Mouse (Mus musculus) liver, embryonic 15.5 days (tissue): ENCODE data around the gene Gm15128. TPM values are rescaled to one million over a fixed set of nuclear protein-coding genes. Genes with fewer than 3 reads are reported as not detected.
"Not testable (repeated sequence)": the region's sequence is repeated elsewhere in the genome, so short reads cannot be mapped to it uniquely, and the experiment has no call there.

Experiments
- ATAC-seq: fragments of 200-750 bp; cut with Nextera tagmentation; 2 replicates; pipeline ENCODE4 v1.8.0; 2017; ENCODE audit warnings: moderate number of reproducible peaks, mild to moderate bottlenecking, moderate library complexity; ENCODE audit not compliant: insufficient read depth
- H3K27ac ChIP-seq: fragments of 300-500 bp; sonication (generic); replicated peaks from 2 replicates; pipeline ENCODE4 v1.5.1; 2015; ENCODE audit warnings: mild to moderate bottlenecking, inconsistent platforms
- H3K27me3 ChIP-seq: fragments of 300-500 bp; sonication (generic); 2 replicates; pipeline ENCODE4 v1.6.1; 2015; ENCODE audit warnings: mild to moderate bottlenecking, inconsistent platforms
- H3K36me3 ChIP-seq: fragments of 300-500 bp; sonication (generic); replicated peaks from 2 replicates; pipeline ENCODE4 v1.6.1; 2015; ENCODE audit warnings: moderate library complexity, mild to moderate bottlenecking, inconsistent platforms
- H3K4me1 ChIP-seq: fragments of 300-500 bp; sonication (generic); replicated peaks from 2 replicates; pipeline ENCODE4 v1.6.1; 2015; ENCODE audit warnings: inconsistent platforms
- H3K4me2 ChIP-seq: fragments of 300-500 bp; sonication (generic); 2 replicates; pipeline ENCODE4 v1.6.1; 2015; ENCODE audit warnings: moderate library complexity, mild to moderate bottlenecking, inconsistent platforms
- H3K4me3 ChIP-seq: fragments of 300-500 bp; sonication (generic); replicated peaks from 2 replicates; pipeline ENCODE4 v1.5.1; 2015; ENCODE audit warnings: mild to moderate bottlenecking, inconsistent platforms
- H3K9ac ChIP-seq: fragments of 300-500 bp; sonication (generic); 2 replicates; pipeline ENCODE4 v1.6.1; 2015; ENCODE audit warnings: moderate library complexity, mild to moderate bottlenecking, inconsistent platforms
- H3K9me3 ChIP-seq: fragments of 300-500 bp; sonication (generic); replicated peaks from 2 replicates; pipeline ENCODE4 v1.6.1; 2016; ENCODE audit warnings: inconsistent platforms
- WGBS: fragments of 180-500 bp; shearing (Covaris S2); methylation state at CpG from one replicate; pipeline ENCODE4 v1.1.7; 2015; ENCODE audit warnings: mixed read lengths; ENCODE audit not compliant: insufficient replicate concordance; 5-methylcytosine and 5-hydroxymethylcytosine counted together
- polyA plus RNA-seq: library from polyadenylated mRNA; unstranded; fragments of >200 nt; fragmentation: Nextera tagmentation; extraction: Ambion mirVana; gene quantifications from 2 replicates; pipeline ENCODE4 v1.2.1, GENCODE M21; 2015

Gm15128 gene
- not detected in 2 replicates for polyA plus RNA-seq

GRCm38 (mm10) chrX:147765691-147766090 lies at the start of gene Gm15128:
Gm15128 (plus strand) TSS chrX:147765991.
- H3K27ac ChIP-seq, H3K4me2 ChIP-seq, H3K4me1 ChIP-seq, H3K4me3 ChIP-seq, ATAC-seq, H3K9ac ChIP-seq, H3K9me3 ChIP-seq, H3K36me3 ChIP-seq, H3K27me3 ChIP-seq: not testable (repeated sequence)
- whole genome bisulfite sequencing: 54% methylated on average over 7 of the region's 7 CpGs

Other genes with a start within 250 kb of the Gm15128 start
- gene Lrch2, start 211.9 kb upstream of the Gm15128 start, polyA plus RNA-seq: 0.12 TPM in 2 replicates
- gene Gm15080, start 227.0 kb downstream of the Gm15128 start, polyA plus RNA-seq: not detected in 2 replicates